ENCODE assay signal across 9 mouse cellular contexts in genomic region chr14:118179701-118180100, GRCm38 (mm10). TPM values are rescaled to one million over a fixed set of nuclear protein-coding genes. Genes with fewer than 3 reads are reported as not detected.
DNase-seq lines count a peak whose midpoint lies in the region; ATAC-seq and TF ChIP-seq lines count a peak whose summit lies in the region.
"Had no signal": no experiment of that assay in that cellular context is flagged by ENCODE, and none has a peak within 500 bp of the region (broad histone marks: within the 10 kb centered on the region; RNA-seq: fewer than 3 reads in every experiment).

No protein-coding gene starts in this region.

- H3ac ChIP-seq in C2C12 (ENCODE audit: control insufficient read depth, insufficient read length, low read depth): no peak overlapping the region

- H3K4me3 ChIP-seq in heart, embryonic 11.5 days (ENCODE audit: low read depth, low read length): peak overlapping the region; percentile 61
- peak overlapping the region; percentile 25 for H3K4me3 ChIP-seq in C2C12 (ENCODE audit: insufficient read depth, poor library complexity, severe bottlenecking)
- H3K4me3 ChIP-seq in forebrain, embryonic 14.5 days (ENCODE audit: low read depth, low read length): peak overlapping the region; percentile 46
- peak overlapping the region in 1 of 2 experiments; percentile 59; a peak in 2 of 4 replicates for H3K4me3 ChIP-seq in liver, embryonic 14.5 days (ENCODE audit: insufficient read depth in 1 of 2, low read depth in 2 of 2, low read length in 2 of 2)

- H3K9ac ChIP-seq in heart, embryonic 11.5 days (ENCODE audit: low read depth, low read length): peak overlapping the region; percentile 74
- H3K9ac ChIP-seq in forebrain, embryonic 14.5 days (ENCODE audit: low read length): peak overlapping the region; percentile 64
- H3K9ac ChIP-seq in liver, embryonic 14.5 days (replicated peaks): peak overlapping the region; percentile 60

- TF ChIP-seq CTCF in C2C12 (IDR thresholded peaks at IDR 0.05; ENCODE audit: control insufficient read depth, insufficient read depth, insufficient read length): no peak
- TF ChIP-seq CTCF in liver, embryonic 14.5 days (IDR thresholded peaks at IDR 0.05; ENCODE audit: low read depth): no peak

- no peaks in the 10 kb centered on the region for H3K79me2 ChIP-seq in C2C12 (ENCODE audit: control insufficient read depth, insufficient read depth)

- no peaks in the 10 kb centered on the region for H3K4me1 ChIP-seq in heart, embryonic 11.5 days (ENCODE audit: control insufficient read depth, insufficient read depth, low read length)
- no peaks in the 10 kb centered on the region for H3K4me1 ChIP-seq in forebrain, embryonic 14.5 days (ENCODE audit: control insufficient read depth, insufficient read depth, low read length)
- peaks cover 0 to 6% of the 10 kb centered on the region in 2 experiments; a peak in 2 of 4 replicates for H3K4me1 ChIP-seq in liver, embryonic 14.5 days (replicated peaks; ENCODE audit: control insufficient read depth in 2 of 2, insufficient read depth in 2 of 2, low read length in 1 of 2)

- no peak for DNase-seq in heart, adult 9 months (ENCODE audit: low spot score in 2 of 2)
- no peak for DNase-seq in forebrain, embryonic 14.5 days (ENCODE audit: low spot score)
- DNase-seq in liver, embryonic 14.5 days (ENCODE audit: low read depth in 3 of 3, low spot score in 3 of 3): no peak
- DNase-seq in ovary, postnatal 14 days (ENCODE audit: low spot score): no peak
- no peak for DNase-seq in frontal cortex, postnatal 25 days (ENCODE audit: low spot score in 2 of 2)
- no peak for DNase-seq in cerebellum, adult 9-10 months

- 32% methylated on average over 7 of the region's 7 CpGs for WGBS in heart, embryonic 11.5 days (ENCODE audit: insufficient replicate concordance)
- WGBS in forebrain, embryonic 14.5 days: 40% methylated on average over 7 of the region's 7 CpGs
- WGBS in liver, embryonic 14.5 days (ENCODE audit: insufficient replicate concordance): 40% methylated on average over 7 of the region's 7 CpGs

- H3K27ac ChIP-seq in heart, embryonic 11.5 days (ENCODE audit: low read depth, low read length): peak overlapping the region; percentile 77; the same call in 1 of the 2 replicates
- no peak overlapping the region for H3K27ac ChIP-seq in forebrain, embryonic 14.5 days (ENCODE audit: low read depth, low read length)
- no peak overlapping the region for H3K27ac ChIP-seq in liver, embryonic 14.5 days

- H3K79me3 ChIP-seq in C2C12 (ENCODE audit: low read depth): no peaks in the 10 kb centered on the region

- H3K36me3 ChIP-seq in heart, embryonic 11.5 days (ENCODE audit: control insufficient read depth, insufficient read depth, low read length): no peaks in the 10 kb centered on the region
- H3K36me3 ChIP-seq in C2C12 (ENCODE audit: control insufficient read depth, insufficient read depth): no peaks in the 10 kb centered on the region
- no peaks in the 10 kb centered on the region for H3K36me3 ChIP-seq in forebrain, embryonic 14.5 days (ENCODE audit: control insufficient read depth, insufficient read depth, low read length)
- no peaks in the 10 kb centered on the region for H3K36me3 ChIP-seq in liver, embryonic 14.5 days (replicated peaks; ENCODE audit: control insufficient read depth, insufficient read depth, low read depth)

- no peaks in the 10 kb centered on the region for H3K9me3 ChIP-seq in heart, embryonic 11.5 days (replicated peaks; ENCODE audit: control insufficient read depth, low read length)
- H3K9me3 ChIP-seq in forebrain, embryonic 14.5 days (replicated peaks; ENCODE audit: control insufficient read depth, low read length): no peaks in the 10 kb centered on the region
- H3K9me3 ChIP-seq in liver, embryonic 14.5 days (ENCODE audit: control insufficient read depth, low read length): no peaks in the 10 kb centered on the region

- no peak for TF ChIP-seq EP300 in liver, embryonic 14.5 days (IDR thresholded peaks at IDR 0.05; ENCODE audit: low read depth)

- H3K4me2 ChIP-seq in heart, embryonic 11.5 days: peak overlapping the region; percentile 82
- H3K4me2 ChIP-seq in forebrain, embryonic 14.5 days (ENCODE audit: low read length): peak overlapping the region; percentile 61
- peak overlapping the region; percentile 86 for H3K4me2 ChIP-seq in liver, embryonic 14.5 days (ENCODE audit: low read depth)

- ATAC-seq in heart, embryonic 11.5 days (replicated peaks; ENCODE audit: insufficient number of reproducible peaks, low FRiP score, low TSS enrichment): peak; percentile 24; the same call in 1 of the 2 replicates
- ATAC-seq in forebrain, embryonic 14.5 days: peak; percentile 16; the same call in 1 of the 2 replicates
- ATAC-seq in liver, embryonic 14.5 days (ENCODE audit: insufficient read depth): no peak

- H3K27me3 ChIP-seq in heart, embryonic 11.5 days (ENCODE audit: control insufficient read depth, insufficient read depth, low read length): no peaks in the 10 kb centered on the region
- H3K27me3 ChIP-seq in C2C12 (ENCODE audit: control insufficient read depth, insufficient read depth, insufficient read length): no peaks in the 10 kb centered on the region
- H3K27me3 ChIP-seq in forebrain, embryonic 14.5 days (replicated peaks; ENCODE audit: control insufficient read depth, insufficient read depth, low read length): no peaks in the 10 kb centered on the region
- no peaks in the 10 kb centered on the region for H3K27me3 ChIP-seq in liver, embryonic 14.5 days (ENCODE audit: control insufficient read depth, insufficient read depth, low read length)
- H3K27me3 ChIP-seq: CH12.LX had no signal

TF ChIP-seq in C2C12, 6 proteins besides CTCF, POLR2A, EP300 and RAD21:
- TF ChIP-seq MYOG (IDR thresholded peaks at IDR 0.05; ENCODE audit: control insufficient read depth, extremely low read depth, insufficient read length) (no peak), MYOD1 (IDR thresholded peaks at IDR 0.05; ENCODE audit: control insufficient read depth, insufficient read length, low read depth) (no peak), USF1 (IDR thresholded peaks at IDR 0.05; ENCODE audit: low read depth) (no peak), CEBPB (IDR thresholded peaks at IDR 0.05; ENCODE audit: low read depth) (no peak)

RNA-seq across cellular contexts. Expression of gene Gpr180, which starts 42.7 kb away (rescaled TPM):
- 37.5 and 44.1 TPM in 2 replicates for polyA plus RNA-seq in heart, embryonic 11.5 days (2014; fragmentation: Nextera tagmentation; extraction: Ambion mirVana)
- 24.4 TPM for polyA plus RNA-seq in C2C12 (2012; fragmentation: generic; extraction: Trizol)
- polyA plus RNA-seq in forebrain, embryonic 14.5 days (2014; fragmentation: Nextera tagmentation; extraction: Ambion mirVana): 30.0 and 33.0 TPM in 2 replicates
- polyA plus RNA-seq in liver, embryonic 14.5 days (2012; rRNA removed): 5.8 and 6.1 TPM in 2 replicates
- polyA plus RNA-seq in liver, embryonic 14.5 days (2014; fragmentation: Nextera tagmentation; extraction: Ambion mirVana): 9.6 and 9.9 TPM in 2 replicates

RNA-seq across cellular contexts. Expression of gene Tgds, which starts 47.1 kb away (rescaled TPM):
- 35.9 and 37.8 TPM in 2 replicates for polyA plus RNA-seq in heart, embryonic 11.5 days (2014; fragmentation: Nextera tagmentation; extraction: Ambion mirVana)
- 13.7 TPM for polyA plus RNA-seq in C2C12 (2012; fragmentation: generic; extraction: Trizol)
- polyA plus RNA-seq in forebrain, embryonic 14.5 days (2014; fragmentation: Nextera tagmentation; extraction: Ambion mirVana): 24.4 and 25.8 TPM in 2 replicates
- 7.3 and 9.9 TPM in 2 replicates for polyA plus RNA-seq in liver, embryonic 14.5 days (2012; rRNA removed)
- 14.2 and 15.8 TPM in 2 replicates for polyA plus RNA-seq in liver, embryonic 14.5 days (2014; fragmentation: Nextera tagmentation; extraction: Ambion mirVana)

RNA-seq across cellular contexts. Expression of gene Sox21, which starts 57.1 kb away (rescaled TPM):
- 0.06 TPM in 1 of 2 replicates, not detected in the other for polyA plus RNA-seq in heart, embryonic 11.5 days (2014; fragmentation: Nextera tagmentation; extraction: Ambion mirVana)
- polyA plus RNA-seq in C2C12 (2012; fragmentation: generic; extraction: Trizol): 0.01 TPM
- polyA plus RNA-seq in forebrain, embryonic 14.5 days (2014; fragmentation: Nextera tagmentation; extraction: Ambion mirVana): 6.6 and 9.3 TPM in 2 replicates
- 0.01 TPM in 1 of 2 replicates, not detected in the other for polyA plus RNA-seq in liver, embryonic 14.5 days (2012; rRNA removed)
- not detected in 2 replicates for polyA plus RNA-seq in liver, embryonic 14.5 days (2014; fragmentation: Nextera tagmentation; extraction: Ambion mirVana)
